ENCODE assay signal across 12 mouse cellular contexts in genomic region chr6:136789391-136789971, GRCm38 (mm10). TPM values are rescaled to one million over a fixed set of nuclear protein-coding genes. Genes with fewer than 3 reads are reported as not detected.
DNase-seq lines count a peak whose midpoint lies in the region; ATAC-seq and TF ChIP-seq lines count a peak whose summit lies in the region.
"Had no signal": no experiment of that assay in that cellular context is flagged by ENCODE, and none has a peak within 500 bp of the region (broad histone marks: within the 10 kb centered on the region; RNA-seq: fewer than 3 reads in every experiment).

No protein-coding gene starts in this region.

- H3K27ac ChIP-seq in heart, adult 2 months, result peak overlapping the region; percentile 61
- H3K27ac ChIP-seq in heart, embryonic 10.5 days, result no peak overlapping the region
- peak overlapping the region; percentile 81 for H3K27ac ChIP-seq in stomach, embryonic 14.5 days (ENCODE audit: low read length)
- H3K27ac ChIP-seq in hindbrain, embryonic 16.5 days (ENCODE audit: low read depth, low read length), result no peak overlapping the region
- H3K27ac ChIP-seq: liver, embryonic 13.5 days had no signal

- no peak for TF ChIP-seq CTCF in heart, adult 2 months (IDR thresholded peaks at IDR 0.05)

- no peak for TF ChIP-seq POLR2A in heart, adult 2 months (IDR thresholded peaks at IDR 0.05; ENCODE audit: insufficient read depth, low read depth, low read length)

- peak; percentile 73; the same call in 1 of the 2 replicates for ATAC-seq in stomach, embryonic 14.5 days (ENCODE audit: insufficient number of reproducible peaks, insufficient read depth, low FRiP score, low read depth)
- ATAC-seq in hindbrain, embryonic 16.5 days, result no peak

- intact Hi-C loops in heart, adult 2 months (cut with DNase I), result no loop called here
- intact Hi-C loops in heart, postnatal 14 days (cut with DNase I), result no loop called here

- H3K9me3 ChIP-seq in heart, embryonic 10.5 days, result no peaks in the 10 kb centered on the region
- no peaks in the 10 kb centered on the region for H3K9me3 ChIP-seq in stomach, embryonic 14.5 days (ENCODE audit: control insufficient read depth, low read depth, low read length)
- H3K9me3 ChIP-seq in hindbrain, embryonic 16.5 days (ENCODE audit: control insufficient read depth, low read length), result no peaks in the 10 kb centered on the region
- H3K9me3 ChIP-seq: liver, embryonic 13.5 days had no signal

- no peak overlapping the region for H3K4me3 ChIP-seq in heart, adult 2 months
- H3K4me3 ChIP-seq in heart, embryonic 10.5 days, result no peak overlapping the region
- H3K4me3 ChIP-seq in stomach, embryonic 14.5 days (ENCODE audit: low read depth, low read length), result no peak overlapping the region
- H3K4me3 ChIP-seq in hindbrain, embryonic 16.5 days (ENCODE audit: low read length), result no peak overlapping the region
- H3K4me3 ChIP-seq: liver, embryonic 13.5 days had no signal

- DNase-seq in heart, adult 2 months, result peak; percentile 79 to 81
- DNase-seq in heart, embryonic 10.5 days (ENCODE audit: low spot score), result no peak
- DNase-seq in heart, postnatal 14 days, result peak; percentile 75 to 82
- peak; percentile 85 for DNase-seq in kidney, postnatal 10 days
- DNase-seq in thymus, postnatal 0 days (ENCODE audit: low spot score), result no peak
- no peak for DNase-seq in adrenal gland, adult 8-10 months
- DNase-seq: layer of hippocampus, adult 9-11 months; liver, embryonic 13.5 days; right cerebral cortex, postnatal 25 days had no signal

- no peaks in the 10 kb centered on the region for H3K27me3 ChIP-seq in heart, adult 2 months (ENCODE audit: control insufficient read depth, insufficient read depth, low read length)
- no peaks in the 10 kb centered on the region for H3K27me3 ChIP-seq in heart, embryonic 10.5 days (ENCODE audit: insufficient read depth, poor library complexity, severe bottlenecking)
- no peaks in the 10 kb centered on the region for H3K27me3 ChIP-seq in stomach, embryonic 14.5 days (ENCODE audit: control insufficient read depth, insufficient read depth, low read length)
- no peaks in the 10 kb centered on the region for H3K27me3 ChIP-seq in hindbrain, embryonic 16.5 days (replicated peaks; ENCODE audit: control insufficient read depth, insufficient read depth, low read length)

- TF ChIP-seq EP300 in heart, adult 2 months (IDR thresholded peaks at IDR 0.05; ENCODE audit: insufficient read depth, low read depth, low read length), result 0 out of 2 replicates have a peak, but pooled peaks have one; percentile 62

- 29% methylated on average over 5 of the region's 5 CpGs for WGBS in heart, adult 2 months
- 72% methylated on average over 5 of the region's 5 CpGs for WGBS in heart, embryonic 10.5 days
- WGBS in stomach, embryonic 14.5 days, result 48% methylated on average over 5 of the region's 5 CpGs
- 80% methylated on average over 5 of the region's 5 CpGs for WGBS in hindbrain, embryonic 16.5 days

- no peaks in the 10 kb centered on the region for H3K79me2 ChIP-seq in heart, adult 2 months (replicated peaks; ENCODE audit: control insufficient read depth, insufficient read depth, low read length)

- H3K4me1 ChIP-seq in heart, adult 2 months (ENCODE audit: control insufficient read depth, insufficient read depth, low read length), result peaks cover 3% of the 10 kb centered on the region
- H3K4me1 ChIP-seq in heart, embryonic 10.5 days, result 0 out of 2 replicates have a peak, but pooled peaks cover 7% of the 10 kb centered on the region
- 0 out of 2 replicates have a peak, but pooled peaks cover 2% of the 10 kb centered on the region for H3K4me1 ChIP-seq in stomach, embryonic 14.5 days (ENCODE audit: control insufficient read depth, insufficient read depth, low read length)
- H3K4me1 ChIP-seq in hindbrain, embryonic 16.5 days (ENCODE audit: control insufficient read depth, insufficient read depth, low read depth, low read length), result peaks cover 9% of the 10 kb centered on the region

- no peak overlapping the region for H3K4me2 ChIP-seq in stomach, embryonic 14.5 days (replicated peaks; ENCODE audit: low read depth, low read length)
- no peak overlapping the region for H3K4me2 ChIP-seq in hindbrain, embryonic 16.5 days (ENCODE audit: low read length)
- H3K4me2 ChIP-seq: liver, embryonic 13.5 days had no signal

- H3K9ac ChIP-seq in heart, adult 2 months (ENCODE audit: low read depth, low read length), result no peak overlapping the region
- no peak overlapping the region for H3K9ac ChIP-seq in stomach, embryonic 14.5 days (replicated peaks; ENCODE audit: low read depth, low read length)
- H3K9ac ChIP-seq in hindbrain, embryonic 16.5 days (ENCODE audit: low read depth, low read length), result no peak overlapping the region
- H3K9ac ChIP-seq: liver, embryonic 13.5 days had no signal

- no peaks in the 10 kb centered on the region for H3K36me3 ChIP-seq in heart, adult 2 months (ENCODE audit: control insufficient read depth, insufficient read depth, low read length)
- H3K36me3 ChIP-seq in heart, embryonic 10.5 days, result no peaks in the 10 kb centered on the region
- no peaks in the 10 kb centered on the region for H3K36me3 ChIP-seq in stomach, embryonic 14.5 days (ENCODE audit: control insufficient read depth, insufficient read depth, low read length)
- H3K36me3 ChIP-seq in hindbrain, embryonic 16.5 days (ENCODE audit: control insufficient read depth, insufficient read depth, low read length), result no peaks in the 10 kb centered on the region
- H3K36me3 ChIP-seq: liver, embryonic 13.5 days had no signal

RNA-seq across cellular contexts. Expression of gene Gucy2c, which starts 7.9 kb away (rescaled TPM):
- total RNA-seq in heart, adult 2 months (2021), result not detected
- not detected in 2 replicates for polyA plus RNA-seq in heart, adult 2 months (2012; rRNA removed)
- polyA plus RNA-seq in heart, embryonic 10.5 days (2016; fragmentation: Nextera tagmentation; extraction: Ambion mirVana), result 0.10 TPM in 1 of 2 replicates, not detected in the other
- total RNA-seq in heart, postnatal 14 days (2021), result not detected
- polyA plus RNA-seq in stomach, embryonic 14.5 days (2014; fragmentation: Nextera tagmentation; extraction: Ambion mirVana), result 1.6 and 3.3 TPM in 2 replicates
- 0.29 and 0.30 TPM in 2 replicates for polyA plus RNA-seq in thymus, postnatal 0 days (2015; fragmentation: Nextera tagmentation; extraction: Ambion mirVana)
- 0.10 and 0.19 TPM in 2 replicates for polyA plus RNA-seq in hindbrain, embryonic 16.5 days (2015; fragmentation: Nextera tagmentation; extraction: Ambion mirVana)
- under 1 TPM in 1 of 4 experiments, not detected in 3; 0.09 TPM for total RNA-seq in adrenal gland, adult 8-10 months (2022)
- total RNA-seq: monocyte, adult 5-6 weeks had no signal

RNA-seq across cellular contexts. Expression of gene Hist4h4, which starts 14.7 kb away (rescaled TPM):
- total RNA-seq in heart, adult 2 months (2021), result 1 to 10 TPM; 5.9 to 6.5 TPM
- 0.16 and 0.56 TPM in 2 replicates for polyA plus RNA-seq in heart, adult 2 months (2012; rRNA removed)
- 0.25 and 0.63 TPM in 2 replicates for polyA plus RNA-seq in heart, embryonic 10.5 days (2016; fragmentation: Nextera tagmentation; extraction: Ambion mirVana)
- total RNA-seq in heart, postnatal 14 days (2021), result 10 to 100 TPM; 12.1 to 15.3 TPM
- 2.1 and 2.8 TPM in 2 replicates for polyA plus RNA-seq in stomach, embryonic 14.5 days (2014; fragmentation: Nextera tagmentation; extraction: Ambion mirVana)
- polyA plus RNA-seq in thymus, postnatal 0 days (2015; fragmentation: Nextera tagmentation; extraction: Ambion mirVana), result 1.3 and 2.0 TPM in 2 replicates
- 0.35 and 0.54 TPM in 2 replicates for polyA plus RNA-seq in hindbrain, embryonic 16.5 days (2015; fragmentation: Nextera tagmentation; extraction: Ambion mirVana)
- total RNA-seq in adrenal gland, adult 8-10 months (2022), result 10 to 100 TPM; 11.5 to 15.1 (median 12.4) TPM

RNA-seq across cellular contexts. Expression of gene H2afj, which starts 18.6 kb away (rescaled TPM):
- 10 to 100 TPM; 29.4 to 30.1 TPM for total RNA-seq in heart, adult 2 months (2021)
- polyA plus RNA-seq in heart, adult 2 months (2012; rRNA removed), result 24.6 and 49.4 TPM in 2 replicates
- 81.5 and 88.2 TPM in 2 replicates for polyA plus RNA-seq in heart, embryonic 10.5 days (2016; fragmentation: Nextera tagmentation; extraction: Ambion mirVana)
- total RNA-seq in heart, postnatal 14 days (2021), result 10 to 100 TPM; 33.4 to 38.2 TPM
- polyA plus RNA-seq in stomach, embryonic 14.5 days (2014; fragmentation: Nextera tagmentation; extraction: Ambion mirVana), result 130 and 144 TPM in 2 replicates
- polyA plus RNA-seq in thymus, postnatal 0 days (2015; fragmentation: Nextera tagmentation; extraction: Ambion mirVana), result 341 and 352 TPM in 2 replicates
- polyA plus RNA-seq in hindbrain, embryonic 16.5 days (2015; fragmentation: Nextera tagmentation; extraction: Ambion mirVana), result 101 and 104 TPM in 2 replicates
- 100 to 1,000 TPM in 3 of 4 experiments, 10 to 100 TPM in 1; 81.8 to 292 (median 145) TPM for total RNA-seq in adrenal gland, adult 8-10 months (2022)

RNA-seq across cellular contexts. Expression of gene BC049715, which starts 37.9 kb away (rescaled TPM):
- 1 to 10 TPM in 1 of 2 experiments, under 1 TPM in 1; 0.44 to 1.8 TPM for total RNA-seq in heart, adult 2 months (2021)
- 0.59 and 0.61 TPM in 2 replicates for polyA plus RNA-seq in heart, adult 2 months (2012; rRNA removed)
- polyA plus RNA-seq in heart, embryonic 10.5 days (2016; fragmentation: Nextera tagmentation; extraction: Ambion mirVana), result 2.4 and 2.7 TPM in 2 replicates
- 1 to 10 TPM; 1.0 to 1.3 TPM for total RNA-seq in heart, postnatal 14 days (2021)
- polyA plus RNA-seq in stomach, embryonic 14.5 days (2014; fragmentation: Nextera tagmentation; extraction: Ambion mirVana), result 1.7 and 2.5 TPM in 2 replicates
- polyA plus RNA-seq in thymus, postnatal 0 days (2015; fragmentation: Nextera tagmentation; extraction: Ambion mirVana), result 2.1 and 3.0 TPM in 2 replicates
- polyA plus RNA-seq in hindbrain, embryonic 16.5 days (2015; fragmentation: Nextera tagmentation; extraction: Ambion mirVana), result 1.0 and 1.3 TPM in 2 replicates
- total RNA-seq in adrenal gland, adult 8-10 months (2022), result 1 to 10 TPM in 1 of 4 experiments, under 1 TPM in 3; 0.51 to 1.3 (median 0.97) TPM

RNA-seq across cellular contexts. Expression of gene Wbp11, which starts 38.6 kb away (rescaled TPM):
- total RNA-seq in heart, adult 2 months (2021), result 10 to 100 TPM; 67.6 to 68.1 TPM
- polyA plus RNA-seq in heart, adult 2 months (2012; rRNA removed), result 28.7 and 28.9 TPM in 2 replicates
- 111 and 120 TPM in 2 replicates for polyA plus RNA-seq in heart, embryonic 10.5 days (2016; fragmentation: Nextera tagmentation; extraction: Ambion mirVana)
- 10 to 100 TPM; 64.3 to 66.0 TPM for total RNA-seq in heart, postnatal 14 days (2021)
- polyA plus RNA-seq in stomach, embryonic 14.5 days (2014; fragmentation: Nextera tagmentation; extraction: Ambion mirVana), result 103 and 109 TPM in 2 replicates
- polyA plus RNA-seq in thymus, postnatal 0 days (2015; fragmentation: Nextera tagmentation; extraction: Ambion mirVana), result 88.9 and 90.5 TPM in 2 replicates
- 65.6 and 78.1 TPM in 2 replicates for polyA plus RNA-seq in hindbrain, embryonic 16.5 days (2015; fragmentation: Nextera tagmentation; extraction: Ambion mirVana)
- 100 to 1,000 TPM in 1 of 4 experiments, 10 to 100 TPM in 3; 75.0 to 108 (median 79.2) TPM for total RNA-seq in adrenal gland, adult 8-10 months (2022)

Comparison
In these comparisons a context has a peak if more than half of its experiments do, and no peak if none do; other contexts are left out.
1. DNase-seq: peak in heart, adult 2 months (2 of 2), heart, postnatal 14 days (2 of 2) and kidney, postnatal 10 days (single experiment); none in heart, embryonic 10.5 days (single experiment), thymus, postnatal 0 days (single experiment) and adrenal gland, adult 8-10 months (single experiment).
2. H3K27ac ChIP-seq: peak in heart, adult 2 months (single experiment) and stomach, embryonic 14.5 days (single experiment); none in heart, embryonic 10.5 days (single experiment) and hindbrain, embryonic 16.5 days (single experiment).